Mouse (Mus musculus): Measurements from ENCODE around the gene Adh4.

- TF ChIP-seq TAL1 (conservative IDR thresholded peaks at IDR 0.05; ENCODE audit: low read depth, low read length) (no peak), GATA1 (IDR thresholded peaks at IDR 0.05; ENCODE audit: borderline replicate concordance, low read length) (no peak), CTCF (IDR thresholded peaks at IDR 0.05; ENCODE audit: low read depth, low read length) (no peak)
These were observed 23.4 kb downstream of the Adh4 start for GRCm38 (mm10) chr3:138438716-138439115.
